Mouse (Mus musculus) lung, adult 2 months (tissue): ENCODE data around the gene Atp8a2. TPM values are rescaled to one million over a fixed set of nuclear protein-coding genes. Genes with fewer than 3 reads are reported as not detected.
A peak's percentile ranks its signal among the peaks of the same experiment; 100 is the strongest.

Experiments
- DNase-seq: peaks from one replicate; pipeline ENCODE4 v3.0.0; 2022
- H3K4me1 ChIP-seq: fragments of 200-500 bp; 2 replicates; pipeline ENCODE4 v1.6.1; 2011; ENCODE audit warnings: low read length; ENCODE audit not compliant: control insufficient read depth, insufficient read depth
- H3K4me3 ChIP-seq: fragments of 200-500 bp; replicated peaks from 2 replicates; pipeline ENCODE3; 2011; ENCODE audit warnings: low read depth, mild to moderate bottlenecking, control low read depth, low read length; ENCODE audit errors: extremely low read depth
- CTCF ChIP-seq: fragments of 200-500 bp; IDR thresholded peaks from 2 replicates; pipeline ENCODE4 v1.5.1; 2011; ENCODE audit warnings: mild to moderate bottlenecking, low read length, control low read depth; ENCODE audit not compliant: insufficient read depth
- POLR2A ChIP-seq: fragments of 200-500 bp; IDR thresholded peaks from 2 replicates; pipeline ENCODE4 v1.6.1; 2011; ENCODE audit warnings: low read depth, mild to moderate bottlenecking, control low read depth, low read length, borderline replicate concordance; ENCODE audit errors: extremely low read depth
- WGBS: fragments of 180-500 bp; shearing (Covaris S2); methylation state at CpG from one replicate; pipeline ENCODE4 v1.1.7; 2018; 5-methylcytosine and 5-hydroxymethylcytosine counted together
- polyA plus RNA-seq: library from polyadenylated mRNA; depleted of rRNA; stranded (reverse); fragments of >200 nt; gene quantifications from 2 replicates; pipeline ENCODE4 v1.2.3, GENCODE M21; 2012

Gene Atp8a2
- polyA plus RNA-seq, 1 experiment, result 0.98 TPM

DNA sequence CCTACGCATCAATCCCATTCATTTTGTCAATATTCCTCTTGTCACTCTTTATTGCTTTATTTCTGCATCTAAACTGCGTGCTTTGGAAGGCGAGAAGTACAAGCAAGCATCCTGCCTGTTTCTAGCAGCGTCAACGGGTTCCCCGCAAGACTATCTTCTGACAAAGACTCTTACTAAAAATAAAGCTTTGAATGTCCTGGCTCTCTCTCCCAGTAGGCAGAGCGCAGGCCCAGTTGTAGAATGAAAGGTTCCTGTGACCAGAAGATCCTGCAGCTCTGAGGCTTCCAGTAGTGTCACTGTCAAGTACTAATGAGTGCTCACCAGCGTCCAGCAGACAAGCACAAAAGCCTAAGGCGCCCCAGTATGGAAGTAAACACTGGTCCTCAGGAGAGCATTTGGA lies 71.8 kb downstream of the Atp8a2 start:
- Histone ChIP-seq H3K4me1 (no peaks in the 10 kb centered on the region), H3K4me3 (no peak overlapping the region)
- TF ChIP-seq CTCF, result no peak
- no peak for TF ChIP-seq POLR2A
- no peak for DNase-seq
- 76% methylated on average over 9 of the region's 9 CpGs for whole genome bisulfite sequencing

GRCm38 (mm10) chr14:60121572-60121971 lies 75.4 kb downstream of the Atp8a2 start:
- WGBS, result 51% methylated on average over 10 of the region's 10 CpGs

GRCm38 (mm10) chr14:60117792-60118585 lies 79.0 kb downstream of the Atp8a2 start:
- H3K4me1 ChIP-seq, result no peaks in the 10 kb centered on the region
- WGBS, result 71% methylated on average over 9 of the region's 9 CpGs
- DNase-seq, result no peak
- no peak overlapping the region for H3K4me3 ChIP-seq
- TF ChIP-seq POLR2A (no peak), CTCF (no peak)

More at GRCm38 (mm10) chr14:60121572-60121971, 75.4 kb downstream of the Atp8a2 start:
- no peak overlapping the region for H3K4me3 ChIP-seq
- no peaks in the 10 kb centered on the region for H3K4me1 ChIP-seq
- no peak for TF ChIP-seq CTCF
- TF ChIP-seq POLR2A, result no peak
- no peak for DNase-seq

GRCm38 (mm10) chr14:60086808-60087725 lies 109.9 kb downstream of the Atp8a2 start:
- H3K4me3 ChIP-seq, result no peak overlapping the region
- DNase-seq, result peak; percentile 4
- 13% methylated on average over 30 of the region's 33 CpGs for WGBS
- TF ChIP-seq POLR2A, result no peak
- TF ChIP-seq CTCF, result no peak
- H3K4me1 ChIP-seq, result no peaks in the 10 kb centered on the region

DNA sequence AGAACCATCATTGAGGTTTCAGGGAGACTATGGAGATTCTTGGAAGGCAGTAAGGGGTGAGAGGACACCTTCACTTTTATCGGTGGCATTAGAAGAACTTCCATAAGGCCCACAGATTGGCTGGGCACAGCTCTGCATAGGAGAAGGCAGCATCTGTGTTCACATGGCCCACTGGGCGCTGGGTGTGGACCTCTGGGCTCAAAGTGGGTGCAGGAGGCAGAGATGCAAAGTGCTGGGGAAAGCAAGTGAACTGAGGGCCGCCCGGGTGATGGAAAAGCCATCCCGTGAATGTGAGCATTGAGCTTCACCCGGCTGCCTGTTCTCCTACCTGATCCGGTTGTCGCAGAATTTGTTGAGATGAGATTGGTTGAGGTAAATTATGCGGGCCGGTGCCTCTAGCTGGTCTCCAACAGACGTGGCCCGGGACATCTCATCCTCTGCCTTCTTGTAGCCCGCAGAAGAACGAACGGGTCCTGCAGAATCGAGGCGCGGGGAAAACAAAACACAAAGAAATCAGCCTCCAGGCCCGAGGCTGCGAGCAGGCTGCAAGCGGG lies 110.6 kb downstream of the Atp8a2 start:
- TF ChIP-seq POLR2A (no peak), CTCF (no peak)
- Histone ChIP-seq H3K4me1 (no peaks in the 10 kb centered on the region), H3K4me3 (no peak overlapping the region)
- 4% methylated on average over 21 of the region's 21 CpGs for WGBS
- DNase-seq, result no peak

DNA sequence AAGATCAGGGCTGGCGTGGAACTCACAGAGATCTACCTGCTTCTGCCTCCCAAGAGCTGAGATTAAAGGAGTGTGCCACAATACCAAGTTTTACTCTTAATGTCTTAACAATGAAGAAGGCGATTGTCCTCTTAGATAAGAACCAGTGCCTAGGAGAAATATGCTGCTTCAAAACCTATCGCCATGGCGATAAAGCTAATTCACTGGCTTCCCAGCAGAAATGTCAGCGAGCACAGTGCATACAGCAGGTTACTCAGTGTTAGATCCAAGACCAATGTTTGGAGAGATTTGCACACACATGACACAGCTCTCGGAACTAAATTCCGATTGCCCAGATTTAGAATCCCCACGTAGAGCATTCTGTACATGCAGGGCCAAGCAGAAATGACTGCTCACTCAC lies 114.2 kb downstream of the Atp8a2 start:
- no peak for DNase-seq
- WGBS, result 69% methylated on average over 8 of the region's 8 CpGs
- no peaks in the 10 kb centered on the region for H3K4me1 ChIP-seq
- TF ChIP-seq POLR2A (no peak), CTCF (no peak)
- H3K4me3 ChIP-seq, result no peak overlapping the region

DNA sequence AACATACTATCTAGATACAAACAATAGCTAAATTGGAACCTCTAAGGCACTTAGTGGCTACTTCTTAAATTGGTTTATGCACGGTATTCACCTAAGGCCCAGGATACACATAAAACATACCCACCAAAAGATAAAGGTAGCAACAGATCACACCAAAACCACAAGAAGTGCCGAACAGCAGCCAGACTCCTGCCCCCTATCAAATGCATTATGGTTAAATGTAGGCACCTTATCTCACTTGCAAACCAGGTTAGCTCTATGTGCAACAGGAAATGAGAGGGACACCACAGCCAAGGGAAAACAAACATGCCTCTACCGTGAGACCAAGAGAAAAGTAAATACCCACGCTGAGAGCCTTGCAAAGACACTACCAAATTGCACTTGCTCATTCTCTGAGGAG lies 124.5 kb downstream of the Atp8a2 start:
- no peak for TF ChIP-seq POLR2A
- Histone ChIP-seq H3K4me1 (no peaks in the 10 kb centered on the region; the same call in 1 of the 2 replicates), H3K4me3 (no peak overlapping the region)
- no peak for DNase-seq
- 54% methylated on average over 4 of the region's 4 CpGs for WGBS

DNA sequence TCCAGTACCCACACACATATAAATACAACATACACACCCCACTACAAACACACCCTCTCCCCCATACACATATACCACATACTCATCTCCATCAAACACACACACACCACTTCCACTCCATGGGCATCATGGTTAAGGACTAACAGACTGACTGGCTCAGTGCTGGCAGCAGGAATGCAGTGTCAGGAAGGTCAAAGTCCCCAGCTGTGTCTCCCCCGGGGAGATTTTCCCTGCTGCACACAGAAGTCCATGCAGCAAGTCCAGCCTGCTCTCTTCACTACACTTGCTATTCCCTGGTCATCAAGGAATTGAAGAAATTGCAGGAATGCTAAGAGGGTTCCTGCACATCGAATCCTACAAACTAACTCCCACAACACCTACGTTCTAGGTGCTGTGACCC lies 131.8 kb downstream of the Atp8a2 start:
- WGBS, result 55% methylated on average over 3 of the region's 3 CpGs
- TF ChIP-seq POLR2A (no peak), CTCF (no peak)
- Histone ChIP-seq H3K4me1 (no peaks in the 10 kb centered on the region), H3K4me3 (no peak overlapping the region)
- DNase-seq, result no peak

- WGBS, result 72% methylated on average over 3 of the region's 3 CpGs
- no peak for DNase-seq
- no peak overlapping the region for H3K4me3 ChIP-seq
- no peak for TF ChIP-seq POLR2A
- no peak for TF ChIP-seq CTCF
- H3K4me1 ChIP-seq, result no peaks in the 10 kb centered on the region
These were observed 136.0 kb downstream of the Atp8a2 start for GRCm38 (mm10) chr14:60061023-60061422.
